In the genomic region with DNA sequence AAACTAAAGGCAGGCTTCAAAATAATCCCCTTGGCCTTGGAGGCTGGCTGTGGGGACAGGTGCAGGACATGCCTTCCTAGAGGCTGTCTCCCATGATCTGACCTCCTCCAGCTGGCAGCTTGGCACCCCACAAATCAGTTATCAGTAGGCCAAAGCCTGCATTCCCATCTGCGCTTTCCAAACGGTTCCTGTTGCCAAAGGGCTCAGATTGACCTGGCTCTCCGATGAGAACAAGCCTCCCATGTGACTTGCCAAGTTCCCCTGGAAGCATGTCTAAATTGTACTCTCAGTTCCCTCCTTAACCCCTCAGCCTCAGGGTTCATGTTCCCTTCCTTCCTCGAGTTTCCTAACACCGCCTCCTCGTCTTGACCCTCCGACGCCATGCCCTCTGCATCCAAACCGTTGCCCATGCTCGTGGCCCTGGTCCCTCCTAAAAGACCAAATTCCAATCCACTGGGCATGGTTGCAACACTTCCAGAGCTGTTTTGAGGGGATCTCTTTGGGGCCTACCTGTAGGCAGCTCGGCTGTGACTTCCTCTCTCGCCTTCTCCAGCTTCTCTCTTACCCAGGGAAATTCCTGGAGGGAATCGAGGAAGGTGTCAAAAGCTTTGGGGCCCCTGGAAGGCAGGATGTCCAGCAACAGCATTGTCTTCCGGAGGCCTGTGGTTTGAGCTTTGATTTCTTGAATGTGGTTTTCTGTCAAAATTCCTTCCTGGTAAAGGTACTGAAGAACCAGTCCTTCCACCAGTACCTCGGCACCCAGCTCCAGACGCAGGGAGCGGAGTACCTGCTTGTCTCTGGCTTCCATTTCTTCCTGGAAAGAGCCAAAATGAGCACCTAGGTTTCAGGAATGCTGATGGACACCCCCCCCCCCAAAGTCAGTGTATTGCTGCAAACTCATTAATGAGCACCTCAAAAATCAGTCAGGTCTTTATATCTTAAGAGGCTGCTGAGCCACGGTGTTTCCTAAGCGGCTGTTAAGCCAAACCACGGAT, we compare ENCODE assay signal across 8 mouse cellular contexts. TPM values are rescaled to one million over a fixed set of nuclear protein-coding genes. Genes with fewer than 3 reads are reported as not detected.
DNase-seq lines count a peak whose midpoint lies in the region; ATAC-seq and TF ChIP-seq lines count a peak whose summit lies in the region.

No protein-coding gene starts in this region.

- no peak overlapping the region for H3K27ac ChIP-seq in intestine, postnatal 0 days (ENCODE audit: low read depth, low read length)
- H3K27ac ChIP-seq in liver, embryonic 16.5 days (ENCODE audit: low read length), result no peak overlapping the region
- peak overlapping the region; percentile 90 for H3K27ac ChIP-seq in neural tube, embryonic 13.5 days (replicated peaks)

- no peak overlapping the region for H3K9ac ChIP-seq in intestine, postnatal 0 days (ENCODE audit: low read depth, low read length)
- no peak overlapping the region; the same call in 1 of the 2 replicates for H3K9ac ChIP-seq in liver, embryonic 16.5 days (ENCODE audit: low read depth, low read length)
- H3K9ac ChIP-seq in neural tube, embryonic 13.5 days, result peak overlapping the region; percentile 78

- H3K27me3 ChIP-seq in intestine, postnatal 0 days (replicated peaks; ENCODE audit: control insufficient read depth, insufficient read depth, low read length), result no peaks in the 10 kb centered on the region
- H3K27me3 ChIP-seq in liver, embryonic 16.5 days (ENCODE audit: control insufficient read depth, insufficient read depth, low read depth, low read length), result no peaks in the 10 kb centered on the region
- no peaks in the 10 kb centered on the region for H3K27me3 ChIP-seq in neural tube, embryonic 13.5 days

- H3K9me3 ChIP-seq in intestine, postnatal 0 days (ENCODE audit: control insufficient read depth), result no peaks in the 10 kb centered on the region
- no peaks in the 10 kb centered on the region for H3K9me3 ChIP-seq in liver, embryonic 16.5 days (replicated peaks; ENCODE audit: control insufficient read depth, low read length)
- no peaks in the 10 kb centered on the region for H3K9me3 ChIP-seq in neural tube, embryonic 13.5 days

- no peak overlapping the region for H3K4me3 ChIP-seq in intestine, postnatal 0 days (ENCODE audit: low read depth, low read length)
- peak overlapping the region; percentile 73; the same call in 1 of the 2 replicates for H3K4me3 ChIP-seq in liver, embryonic 16.5 days (ENCODE audit: low read depth, low read length)
- peak overlapping the region; percentile 56 for H3K4me3 ChIP-seq in neural tube, embryonic 13.5 days

- peak overlapping the region; percentile 86 for H3K4me2 ChIP-seq in intestine, postnatal 0 days (replicated peaks; ENCODE audit: low read depth)
- H3K4me2 ChIP-seq in liver, embryonic 16.5 days (ENCODE audit: low read depth, low read length), result peak overlapping the region; percentile 56
- peak overlapping the region; percentile 58 for H3K4me2 ChIP-seq in neural tube, embryonic 13.5 days

- no peak for TF ChIP-seq CTCF in intestine, postnatal 0 days (IDR thresholded peaks at IDR 0.05; ENCODE audit: low read depth)

- H3K4me1 ChIP-seq in intestine, postnatal 0 days (replicated peaks; ENCODE audit: control insufficient read depth, insufficient read depth, low read length), result no peaks in the 10 kb centered on the region
- peaks cover 11% of the 10 kb centered on the region for H3K4me1 ChIP-seq in liver, embryonic 16.5 days (ENCODE audit: control insufficient read depth, low read depth, low read length)
- peaks cover 24% of the 10 kb centered on the region for H3K4me1 ChIP-seq in neural tube, embryonic 13.5 days (replicated peaks)

- WGBS in intestine, postnatal 0 days, result 49% methylated on average over 20 of the region's 20 CpGs
- 51% methylated on average over 20 of the region's 20 CpGs for WGBS in liver, embryonic 16.5 days (ENCODE audit: insufficient replicate concordance)
- 59% methylated on average over 20 of the region's 20 CpGs for WGBS in neural tube, embryonic 13.5 days

- H3K36me3 ChIP-seq in intestine, postnatal 0 days (ENCODE audit: control insufficient read depth, insufficient read depth), result no peaks in the 10 kb centered on the region
- no peaks in the 10 kb centered on the region for H3K36me3 ChIP-seq in liver, embryonic 16.5 days (ENCODE audit: control insufficient read depth, insufficient read depth)
- no peaks in the 10 kb centered on the region for H3K36me3 ChIP-seq in neural tube, embryonic 13.5 days

- ATAC-seq in intestine, postnatal 0 days, result no peak
- peak; percentile 6; the same call in 1 of the 2 replicates for ATAC-seq in liver, embryonic 16.5 days (ENCODE audit: low read depth)
- ATAC-seq in neural tube, embryonic 13.5 days (ENCODE audit: low read depth), result no peak

- DNase-seq in ovary, adult 18-20 months (ENCODE audit: low spot score), result peak; percentile 86
- DNase-seq in ovary, postnatal 10 days (ENCODE audit: low spot score), result no peak
- peak; percentile 97 for DNase-seq in cerebellum, adult 9-11 months
- peak; percentile 88 to 94 for DNase-seq in heart, adult 18-20 months
- no peak for DNase-seq in thymus, postnatal 4 days

RNA-seq across cellular contexts. Expression of a gene that starts 1.6 kb away (rescaled TPM):
- total RNA-seq in heart, adult 18-20 months (2021), result 1 to 10 TPM; 6.4 to 8.4 TPM
- 11.9 and 12.5 TPM in 2 replicates for polyA plus RNA-seq in intestine, postnatal 0 days (2015; fragmentation: Nextera tagmentation; extraction: Ambion mirVana)
- polyA plus RNA-seq in liver, embryonic 16.5 days (2015; fragmentation: Nextera tagmentation; extraction: Ambion mirVana), result 4.2 and 4.4 TPM in 2 replicates
- 12.4 and 14.8 TPM in 2 replicates for polyA plus RNA-seq in neural tube, embryonic 13.5 days (2015; fragmentation: Nextera tagmentation; extraction: Ambion mirVana)

Comparison
In these comparisons a context has a peak if more than half of its experiments do, and no peak if none do; other contexts are left out.
1. DNase-seq: peak in ovary, adult 18-20 months (single experiment), cerebellum, adult 9-11 months (single experiment) and heart, adult 18-20 months (2 of 2); none in ovary, postnatal 10 days (single experiment) and thymus, postnatal 4 days (single experiment).
2. Peak in every context shown above with its lines, with median percentiles within 50 percentile points of each other: H3K4me2 ChIP-seq.